Mouse (Mus musculus) c-Kit-negative CD71-positive TER-119-positive erythroid progenitor cells, embryonic 14.5 days (primary cell): Measurements from ENCODE around the gene Upf3b.
"Not testable (repeated sequence)": the region's sequence is repeated elsewhere in the genome, so short reads cannot be mapped to it uniquely, and the experiment has no call there.

Source experiments
- DNase-seq: peaks from one replicate; pipeline ENCODE4 v3.0.0-alpha.2; 2013; ENCODE audit warnings: low read depth, low spot score

Upf3b gene

DNA sequence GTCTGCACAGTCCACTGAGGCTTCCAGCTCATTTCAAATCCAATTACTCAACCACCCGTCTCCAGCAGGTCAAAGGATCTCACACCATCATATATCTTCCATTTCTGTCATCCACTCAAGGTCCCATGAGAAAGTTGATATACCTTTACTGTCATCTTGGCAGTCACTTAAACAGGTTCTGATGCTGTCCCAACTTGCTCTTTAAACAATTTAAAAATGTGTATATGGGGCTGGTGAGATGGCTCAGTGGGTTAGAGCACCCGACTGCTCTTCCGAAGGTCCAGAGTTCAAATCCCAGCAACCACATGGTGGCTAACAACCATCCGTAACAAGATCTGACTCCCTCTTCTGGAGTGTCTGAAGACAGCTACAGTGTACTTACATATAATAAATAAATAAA lies 29.8 kb downstream of the Upf3b start:
- DNase-seq = not testable (repeated sequence)

DNA sequence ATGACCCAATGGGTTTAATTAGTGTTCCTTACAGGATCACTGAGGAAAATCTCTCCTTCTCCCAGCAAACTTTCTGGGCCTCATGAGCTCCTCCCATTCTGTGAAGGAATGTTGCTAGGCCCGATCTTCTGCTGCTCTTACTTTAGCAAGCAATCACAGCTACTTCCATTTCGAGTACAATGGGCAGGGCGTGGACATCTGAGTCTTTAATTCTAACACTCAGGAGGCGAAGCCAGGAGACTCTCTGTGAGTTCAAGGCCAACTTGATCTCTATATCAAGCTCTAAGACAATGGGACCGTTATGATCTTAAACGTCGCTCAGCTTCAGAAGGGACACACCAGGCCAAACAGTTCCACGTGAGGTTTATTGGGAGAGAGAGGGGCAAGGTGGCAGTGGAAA lies 33.5 kb downstream of the Upf3b start:
- no peak for DNase-seq

DNA sequence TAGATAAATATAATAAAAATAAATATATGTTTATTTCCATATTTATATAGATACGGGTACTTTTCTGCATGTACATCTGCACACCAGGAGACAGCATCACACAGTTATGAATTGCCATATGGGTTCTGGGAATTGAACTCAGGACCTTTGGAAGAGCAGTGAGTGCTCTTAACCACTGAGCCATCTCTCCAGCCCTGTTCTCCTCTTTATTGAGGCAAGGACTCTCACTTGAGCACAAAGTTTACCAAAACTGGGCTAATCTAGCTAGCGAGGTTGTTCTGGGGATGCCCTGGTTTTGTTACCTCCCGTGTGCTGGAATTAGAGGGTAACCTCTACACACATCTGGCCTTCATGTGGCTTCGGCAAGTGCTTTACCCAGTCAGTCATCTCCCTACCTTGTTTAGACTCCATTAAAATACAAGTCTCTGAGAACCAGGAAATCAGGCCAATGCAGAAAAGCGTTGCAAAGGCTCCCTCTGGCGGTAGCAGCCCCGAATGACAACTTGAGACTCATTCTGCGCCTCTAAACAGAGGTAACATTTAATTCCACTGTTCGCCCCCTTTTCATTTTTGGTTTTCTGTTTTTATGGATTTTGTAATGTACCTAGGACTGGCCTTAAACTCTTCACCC lies 35.7 kb downstream of the Upf3b start:
- DNase-seq = peak; percentile 13

DNA sequence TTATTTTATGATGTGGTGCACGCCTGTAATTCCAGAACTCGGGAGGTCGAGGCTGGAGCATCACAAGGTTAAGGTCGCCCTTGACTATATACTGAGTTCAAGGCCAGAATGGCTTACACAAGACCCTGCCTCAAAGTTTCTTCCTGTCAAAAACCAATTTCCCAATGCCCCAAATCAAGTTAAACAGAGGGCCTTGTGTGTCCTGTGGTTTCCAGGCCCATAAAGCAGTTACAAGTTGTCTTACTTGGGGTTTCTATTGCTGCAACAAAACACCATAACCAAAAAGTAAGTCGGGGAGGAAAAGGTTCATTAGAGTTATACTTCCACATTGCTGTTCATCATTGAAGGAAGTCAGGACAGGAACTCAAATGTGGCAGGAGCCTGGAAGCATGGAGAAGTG lies 41.4 kb downstream of the Upf3b start:
- DNase-seq = no peak

DNA sequence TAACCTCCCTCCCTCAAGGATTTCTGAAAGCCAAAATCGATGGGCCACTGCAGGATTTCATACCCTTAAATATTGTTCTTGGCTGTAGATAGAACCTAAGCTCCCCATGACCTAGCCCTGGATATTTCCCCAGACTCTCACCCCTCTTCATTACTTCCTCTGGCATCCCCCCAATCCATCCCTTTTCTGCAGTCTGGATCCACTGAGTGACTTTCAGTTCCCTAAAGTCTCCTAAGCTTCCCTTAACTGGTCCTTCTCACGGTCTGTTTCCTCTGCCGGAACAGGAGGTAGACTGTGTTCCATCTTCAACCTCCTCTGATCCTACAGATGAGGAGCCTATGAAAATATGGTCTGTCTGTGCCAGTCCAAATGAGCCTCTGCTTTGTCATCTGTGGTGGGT lies 42.8 kb downstream of the Upf3b start:
- no peak for DNase-seq

DNA sequence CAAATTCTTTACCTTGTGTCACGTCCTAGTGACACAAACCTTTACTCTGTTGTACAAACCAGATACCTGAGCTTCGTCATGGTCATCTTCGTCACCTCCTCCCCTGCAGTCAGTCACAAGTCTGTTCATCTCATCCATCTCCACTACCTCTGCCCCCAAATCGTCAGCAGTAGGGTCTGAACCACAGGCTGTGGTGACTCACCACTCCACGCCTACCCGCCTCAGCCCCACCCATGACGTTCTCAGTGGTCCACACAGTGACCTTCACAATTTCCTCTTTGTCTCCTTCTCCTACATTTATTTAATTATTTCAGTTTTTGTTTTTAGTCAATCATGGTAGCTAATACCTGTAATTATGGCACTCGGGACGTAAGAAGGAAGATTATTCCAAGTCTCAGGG lies 46.2 kb downstream of the Upf3b start:
- no peak for DNase-seq

DNA sequence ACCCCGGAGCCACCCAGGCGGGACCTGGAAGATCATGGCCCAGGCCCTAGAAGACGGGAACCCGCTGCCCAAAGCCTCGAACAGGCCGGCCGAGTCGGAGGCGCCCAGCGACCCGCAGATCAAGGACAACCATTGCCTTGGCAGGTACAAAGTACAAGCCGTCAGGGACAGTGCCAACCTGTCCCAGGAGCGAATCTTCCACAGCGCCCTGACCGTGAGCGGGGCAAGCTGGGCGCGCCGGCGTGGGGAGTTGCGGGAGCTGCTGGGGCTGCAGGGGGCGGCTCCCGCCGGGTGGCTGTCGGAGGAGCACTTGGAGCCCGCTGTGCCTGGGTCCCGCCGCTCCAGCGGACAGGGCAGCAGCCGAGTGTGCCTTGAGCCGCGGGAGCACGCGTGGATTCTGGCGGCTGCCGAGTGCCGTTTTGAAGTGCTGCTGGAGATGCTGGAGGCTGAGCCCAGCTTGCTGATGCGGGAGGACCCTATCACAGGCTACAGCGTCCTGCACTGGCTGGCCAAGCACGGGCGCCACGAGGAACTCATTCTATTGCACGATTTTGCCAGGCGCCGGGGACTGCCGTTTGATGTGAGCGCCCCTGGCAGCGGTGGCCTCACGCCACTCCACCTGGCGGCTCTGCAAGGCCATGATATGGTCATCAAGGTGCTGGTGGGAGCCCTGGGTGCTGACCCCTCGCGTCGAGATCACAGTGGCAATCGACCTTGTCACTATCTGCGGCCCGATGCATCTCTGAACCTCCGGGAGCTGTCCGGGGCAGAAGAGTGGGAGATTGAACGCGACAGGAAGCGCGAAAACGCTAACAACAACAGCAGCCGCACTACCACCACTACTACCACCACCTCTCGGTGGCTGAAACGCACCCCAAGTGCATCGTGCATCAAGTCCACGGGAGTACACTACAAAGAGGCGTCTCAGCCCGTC lies 61.0 kb downstream of the Upf3b start:
- no peak for DNase-seq

DNA sequence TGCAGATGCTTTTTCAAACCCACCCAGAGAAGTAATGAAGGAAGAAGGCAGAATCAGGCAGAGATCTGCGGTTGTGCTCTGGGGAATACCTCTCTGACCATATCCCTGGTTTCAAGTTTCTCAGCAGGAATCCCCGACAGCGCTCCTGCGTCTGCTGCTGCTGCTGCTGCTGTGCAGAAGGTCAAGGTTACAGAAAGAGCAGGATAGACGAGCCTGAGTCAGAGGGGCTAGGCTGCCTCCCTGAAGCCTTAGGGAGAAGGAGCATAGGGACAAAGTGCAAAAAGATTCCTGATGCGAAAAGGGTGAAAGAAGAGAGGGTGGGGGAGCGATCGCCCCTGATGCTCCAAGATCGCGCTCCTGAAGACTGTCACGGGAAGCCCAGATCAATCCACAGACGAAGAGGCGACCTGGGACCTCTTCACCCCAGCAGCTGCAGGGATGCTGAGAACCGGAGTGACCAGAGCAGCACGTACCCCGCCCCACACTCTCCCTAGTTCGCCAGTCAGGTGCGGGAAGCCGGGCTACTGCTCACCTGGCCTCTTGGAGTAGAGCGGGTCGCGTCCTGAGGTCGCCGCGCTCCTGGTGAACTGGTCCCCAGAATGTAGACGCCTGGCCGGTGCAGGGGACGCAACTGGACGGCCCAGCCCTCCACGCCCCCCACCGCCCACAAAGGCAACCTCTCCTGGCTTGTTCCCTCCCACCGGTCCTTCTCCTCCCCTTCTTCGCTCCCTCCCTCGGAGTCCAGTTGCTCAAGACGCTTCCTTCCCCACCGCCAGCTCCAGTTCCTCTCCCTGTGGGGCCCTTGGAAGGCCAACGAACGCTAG lies 61.8 kb downstream of the Upf3b start, which contains the start of gene Sowahd:
Gene Sowahd, plus strand, starts transcription at position 780 of the 824 bp plus-strand sequence.
- DNase-seq = no peak

DNA sequence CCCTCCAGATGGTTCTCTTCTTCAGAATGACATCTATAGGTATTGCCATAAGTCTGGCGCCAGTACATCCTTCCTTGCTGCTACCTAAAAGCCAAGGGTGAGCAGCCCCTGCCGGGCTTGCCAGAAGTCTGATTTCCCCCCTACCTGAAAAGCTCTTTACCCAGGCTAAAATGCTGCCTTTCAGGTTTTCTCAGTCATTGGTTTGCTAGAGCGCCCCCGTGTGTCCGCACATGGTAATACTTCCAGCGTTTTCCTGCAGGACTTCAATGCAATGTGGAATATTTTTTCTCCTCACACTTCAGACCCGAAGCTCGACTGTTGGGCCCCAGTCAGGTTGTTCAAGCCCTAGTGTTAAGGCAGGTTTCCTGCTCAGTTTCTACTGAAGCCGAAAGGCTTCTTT lies 67.4 kb downstream of the Upf3b start:
- DNase-seq = peak; percentile 16
